Mouse (Mus musculus) testis, adult 2 months (tissue): ENCODE results near the gene Cmss1. TPM values are rescaled to one million over a fixed set of nuclear protein-coding genes. Genes with fewer than 3 reads are reported as not detected.

Source experiments
- H3K27ac ChIP-seq: fragments of 200-500 bp; 2 replicates; pipeline ENCODE4 v1.5.1; 2012; ENCODE audit warnings: low read depth, low read length; ENCODE audit not compliant: control insufficient read depth, insufficient read depth
- H3K27me3 ChIP-seq: fragments of 200-500 bp; 2 replicates; pipeline ENCODE4 v1.6.1; 2012; ENCODE audit warnings: mild to moderate bottlenecking, low read length, moderate library complexity; ENCODE audit not compliant: control insufficient read depth, insufficient read depth
- H3K36me3 ChIP-seq: fragments of 200-500 bp; 2 replicates; pipeline ENCODE4 v1.6.1; 2012; ENCODE audit warnings: mild to moderate bottlenecking, low read length; ENCODE audit not compliant: control insufficient read depth, insufficient read depth
- H3K4me1 ChIP-seq: fragments of 200-500 bp; 2 replicates; pipeline ENCODE4 v1.6.1; 2012; ENCODE audit warnings: low read length; ENCODE audit not compliant: control insufficient read depth, insufficient read depth
- H3K4me3 ChIP-seq: fragments of 200-500 bp; 2 replicates; pipeline ENCODE4 v1.5.1; 2012; ENCODE audit warnings: low read depth, mild to moderate bottlenecking, low read length, moderate library complexity, mixed read lengths; ENCODE audit not compliant: control insufficient read depth
- CTCF ChIP-seq: fragments of 200-500 bp; IDR thresholded peaks from 2 replicates; pipeline ENCODE4 v1.5.1; 2012; ENCODE audit warnings: low read depth, mild to moderate bottlenecking, inconsistent platforms, low read length, moderate library complexity; ENCODE audit not compliant: control insufficient read depth, insufficient read depth, insufficient replicate concordance
- POLR2A ChIP-seq: fragments of 200-500 bp; IDR thresholded peaks from 2 replicates; pipeline ENCODE4 v1.6.1; 2012; ENCODE audit warnings: low read depth, mild to moderate bottlenecking, inconsistent platforms, low read length, moderate library complexity; ENCODE audit not compliant: control insufficient read depth
- polyA plus RNA-seq: library from polyadenylated mRNA; depleted of rRNA; stranded (reverse); fragments of >200 nt; gene quantifications from 2 replicates; pipeline ENCODE4 v1.2.3, GENCODE M21; 2012; rRNA removed

Gene Cmss1
- polyA plus RNA-seq, 1 experiment: 45.3 TPM

- Histone ChIP-seq H3K27me3 (no peaks in the 10 kb centered on the region), H3K4me3 (no peak overlapping the region; the same call in 1 of the 2 replicates), H3K4me1 (peaks cover 22% of the 10 kb centered on the region), H3K27ac (no peak overlapping the region), H3K36me3 (no peaks in the 10 kb centered on the region; the same call in 1 of the 2 replicates)
- TF ChIP-seq POLR2A (no peak), CTCF (no peak)
Measured at GRCm38 (mm10) chr16:57267068-57267467, 339.6 kb downstream of the Cmss1 start.

GRCm38 (mm10) chr16:57260152-57260551 lies 346.5 kb downstream of the Cmss1 start:
- no peaks in the 10 kb centered on the region for H3K36me3 ChIP-seq
- no peak overlapping the region for H3K4me3 ChIP-seq
- TF ChIP-seq POLR2A (no peak), CTCF (no peak)
- H3K27me3 ChIP-seq: no peaks in the 10 kb centered on the region
- H3K27ac ChIP-seq: no peak overlapping the region
- peaks cover 2% of the 10 kb centered on the region; the same call in 1 of the 2 replicates for H3K4me1 ChIP-seq

GRCm38 (mm10) chr16:57259356-57260083 lies 347.1 kb downstream of the Cmss1 start:
- Histone ChIP-seq H3K4me1 (peaks cover 2% of the 10 kb centered on the region; the same call in 1 of the 2 replicates), H3K36me3 (no peaks in the 10 kb centered on the region), H3K4me3 (no peak overlapping the region), H3K27ac (no peak overlapping the region), H3K27me3 (no peaks in the 10 kb centered on the region)
- TF ChIP-seq CTCF: no peak
- no peak for TF ChIP-seq POLR2A

Other genes starting within 250 kb of the Cmss1 start
- gene Col8a1, start 147.9 kb upstream of the Cmss1 start, polyA plus RNA-seq: 0.58 and 0.61 TPM in 2 replicates